Mouse (Mus musculus) embryonic fibroblast, embryonic 13.5 days (primary cell): Measurements from ENCODE around the gene Ccdc146.

ENCODE experiments used
- CTCF ChIP-seq: IDR thresholded peaks from 2 replicates; pipeline ENCODE4 v1.5.1; 2011; ENCODE audit warnings: mild to moderate bottlenecking, control low read depth, low read length, moderate library complexity, borderline replicate concordance; ENCODE audit not compliant: insufficient read depth
- POLR2A ChIP-seq: IDR thresholded peaks from 2 replicates; pipeline ENCODE4 v1.6.1; 2011; ENCODE audit warnings: low read depth, mild to moderate bottlenecking, control low read depth, low read length, moderate library complexity

GRCm38 (mm10) chr5:21420609-21421008 is 3.9 kb downstream of the Ccdc146 start:
- TF ChIP-seq POLR2A: no peak
- no peak for TF ChIP-seq CTCF
